Comparison of ENCODE assay signal across 1 mouse cellular context in the genomic region with DNA sequence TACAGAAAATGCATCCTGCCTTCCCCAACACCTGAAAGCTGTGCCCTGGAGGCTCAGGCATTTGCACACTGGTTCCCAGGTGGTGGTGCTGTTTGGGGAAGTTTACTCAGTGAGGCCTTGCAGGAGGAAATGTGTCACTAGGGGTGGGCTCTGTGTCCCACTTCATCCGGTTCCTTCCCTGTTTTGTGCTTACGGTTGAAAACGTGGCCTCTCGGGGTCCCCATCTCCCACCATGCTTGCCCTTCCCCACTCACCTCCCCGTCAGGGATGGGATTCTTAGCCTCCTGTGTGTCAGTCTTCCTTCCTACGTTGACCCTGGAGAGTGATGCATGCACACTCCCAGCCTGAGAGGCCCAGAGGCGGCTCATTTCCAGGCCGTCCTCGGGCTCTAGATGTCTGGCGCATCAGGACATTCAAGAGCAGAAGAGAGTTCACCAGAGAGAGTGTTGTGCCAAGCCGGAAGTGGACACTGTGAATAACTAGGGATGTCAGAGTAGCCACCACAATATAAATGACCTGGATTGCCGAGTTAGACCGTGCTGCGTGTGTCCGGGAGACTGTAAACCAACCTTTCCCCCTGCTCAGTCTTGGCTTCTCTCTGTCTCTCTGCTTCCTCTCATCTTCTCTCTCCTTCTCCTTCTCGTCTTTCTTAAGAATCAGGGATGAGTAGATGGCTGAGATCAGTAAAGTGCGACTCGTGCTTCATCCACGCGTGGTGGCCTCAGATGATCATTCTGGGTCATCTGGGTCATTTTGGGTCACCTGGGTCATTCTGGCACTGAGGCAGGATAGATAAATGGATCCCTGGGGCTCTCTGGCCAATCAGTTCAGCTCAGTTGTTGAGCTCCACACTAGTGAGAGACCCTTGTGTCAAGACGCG.
A peak's percentile ranks its signal among the peaks of the same experiment; 100 is the strongest.
TF ChIP-seq lines count a peak whose summit lies in the region.

No protein-coding gene starts in this region.

TF ChIP-seq in CH12.LX, 34 proteins besides CTCF, POLR2A, EP300 and RAD21 (continued from another document):
- TF ChIP-seq ZC3H11A (IDR thresholded peaks at IDR 0.05; ENCODE audit: low read depth, low read length) (no peak), USF2 (conservative IDR thresholded peaks at IDR 0.05; ENCODE audit: low read depth, low read length) (no peak), ZKSCAN1 (IDR thresholded peaks at IDR 0.05; ENCODE audit: borderline replicate concordance, low read depth, low read length) (no peak), NELFE (IDR thresholded peaks at IDR 0.05; ENCODE audit: low read depth, low read length) (peak; percentile 73; the same call in 1 of the 2 replicates), GABPA (IDR thresholded peaks at IDR 0.05; ENCODE audit: insufficient replicate concordance, low read depth, low read length) (no peak), HCFC1 (IDR thresholded peaks at IDR 0.05; ENCODE audit: low read depth, low read length) (peak; percentile 76), POLR2AphosphoS2 (IDR thresholded peaks at IDR 0.05; ENCODE audit: low read depth, low read length) (no peak), MYC (IDR thresholded peaks at IDR 0.05; ENCODE audit: low read depth, low read length) (peak; percentile 93), TBP (conservative IDR thresholded peaks at IDR 0.05; ENCODE audit: low read depth, low read length) (peak; percentile 73), ELF1 (IDR thresholded peaks at IDR 0.05; ENCODE audit: low read depth, low read length) (peak; percentile 48), TCF12 (IDR thresholded peaks at IDR 0.05; ENCODE audit: low read depth, low read length) (peak; percentile 73), MAX (IDR thresholded peaks at IDR 0.05; ENCODE audit: low read length) (peak; percentile 85; the same call in 1 of the 2 replicates), ZMIZ1 (IDR thresholded peaks at IDR 0.05; ENCODE audit: low read depth, low read length) (peak; percentile 41; the same call in 1 of the 2 replicates), E2F4 (IDR thresholded peaks at IDR 0.05; ENCODE audit: insufficient replicate concordance, low read depth, low read length) (no peak), CHD2 (IDR thresholded peaks at IDR 0.05; ENCODE audit: low read length) (no peak), MAZ (IDR thresholded peaks at IDR 0.05; ENCODE audit: low read depth, low read length) (no peak), MEF2A (IDR thresholded peaks at IDR 0.05; ENCODE audit: borderline replicate concordance, low read depth, low read length) (peak; percentile 15; the same call in 1 of the 2 replicates), ETS1 (conservative IDR thresholded peaks at IDR 0.05; ENCODE audit: low read depth, low read length) (peak; percentile 25; the same call in 1 of the 2 replicates), JUN (IDR thresholded peaks at IDR 0.05; ENCODE audit: insufficient read depth, low read depth, low read length) (no peak), CHD1 (IDR thresholded peaks at IDR 0.05; ENCODE audit: low read depth, low read length) (no peak), NRF1 (IDR thresholded peaks at IDR 0.05; ENCODE audit: low read depth, low read length) (no peak)
